Mouse (Mus musculus) liver, adult (tissue): Measurements from ENCODE around the gene Phactr2.

ENCODE experiments used
- GATA4 ChIP-seq: IDR thresholded peaks from 2 replicates; pipeline ENCODE4 v1.6.1; 2014; ENCODE audit warnings: mild to moderate bottlenecking, low read length; ENCODE audit not compliant: insufficient replicate concordance

Gene Phactr2

GRCm38 (mm10) chr10:13427599-13427998 is 46.6 kb downstream of the Phactr2 start:
- no peak for TF ChIP-seq GATA4

GRCm38 (mm10) chr10:13425198-13425597 is 49.0 kb downstream of the Phactr2 start:
- no peak for TF ChIP-seq GATA4

- no peak for TF ChIP-seq GATA4
Measured at GRCm38 (mm10) chr10:13424508-13424907, 49.7 kb downstream of the Phactr2 start.

- TF ChIP-seq GATA4 = no peak
Measured at GRCm38 (mm10) chr10:13424015-13424414, 50.2 kb downstream of the Phactr2 start.

GRCm38 (mm10) chr10:13422121-13422520 is 52.1 kb downstream of the Phactr2 start:
- TF ChIP-seq GATA4 = no peak

- no peak for TF ChIP-seq GATA4
Measured at GRCm38 (mm10) chr10:13419246-13419645, 55.0 kb downstream of the Phactr2 start.

GRCm38 (mm10) chr10:13415489-13416104 is 58.6 kb downstream of the Phactr2 start:
- TF ChIP-seq GATA4 = no peak

- no peak for TF ChIP-seq GATA4
Measured at GRCm38 (mm10) chr10:13412202-13412923, 61.8 kb downstream of the Phactr2 start.

GRCm38 (mm10) chr10:13411056-13411455 is 63.2 kb downstream of the Phactr2 start:
- TF ChIP-seq GATA4 = no peak

- TF ChIP-seq GATA4 = no peak
Measured at GRCm38 (mm10) chr10:13401971-13402370, 72.2 kb downstream of the Phactr2 start.

- no peak for TF ChIP-seq GATA4
Measured at GRCm38 (mm10) chr10:13395753-13396152, 78.5 kb downstream of the Phactr2 start.

- no peak for TF ChIP-seq GATA4
Measured at GRCm38 (mm10) chr10:13394000-13394399, 80.2 kb downstream of the Phactr2 start.

- TF ChIP-seq GATA4 = peak; percentile 6; the same call in 1 of the 2 replicates
Measured at GRCm38 (mm10) chr10:13388116-13388922, 85.9 kb downstream of the Phactr2 start.

GRCm38 (mm10) chr10:13384866-13385265 is 89.3 kb downstream of the Phactr2 start:
- TF ChIP-seq GATA4 = no peak

- no peak for TF ChIP-seq GATA4
Measured at GRCm38 (mm10) chr10:13377895-13378294, 96.3 kb downstream of the Phactr2 start.
